Mouse (Mus musculus) hindbrain, embryonic 14.5 days (tissue): ENCODE results near the gene Rab17. TPM values are rescaled to one million over a fixed set of nuclear protein-coding genes. Genes with fewer than 3 reads are reported as not detected.

Source experiments
- ATAC-seq: fragments of 200-750 bp; cut with Nextera tagmentation; 2 replicates; pipeline ENCODE4 v1.8.0; 2017; ENCODE audit warnings: moderate number of reproducible peaks, mild to moderate bottlenecking, moderate TSS enrichment, moderate library complexity; ENCODE audit not compliant: low FRiP score
- DNase-seq: peaks from one replicate; pipeline ENCODE4 v3.0.0-alpha.2; 2015; ENCODE audit warnings: low spot score
- H3K27ac ChIP-seq: fragments of 300-500 bp; sonication (generic); 2 replicates; pipeline ENCODE4 v1.5.1; 2014; ENCODE audit warnings: mild to moderate bottlenecking, moderate library complexity
- H3K27me3 ChIP-seq: fragments of 300-500 bp; sonication (generic); 2 replicates; pipeline ENCODE4 v1.6.1; 2014; ENCODE audit warnings: mild to moderate bottlenecking, low read length, mixed read lengths; ENCODE audit not compliant: control insufficient read depth, insufficient read depth
- H3K36me3 ChIP-seq: fragments of 300-500 bp; sonication (generic); replicated peaks from 2 replicates; pipeline ENCODE4 v1.6.1; 2014; ENCODE audit not compliant: control insufficient read depth, insufficient read depth
- H3K4me1 ChIP-seq: fragments of 300-500 bp; sonication (generic); replicated peaks from 2 replicates; pipeline ENCODE4 v1.6.1; 2014; ENCODE audit warnings: antibody characterized with exemption, low read length, mixed read lengths; ENCODE audit not compliant: control insufficient read depth, insufficient read depth
- H3K4me2 ChIP-seq: fragments of 300-500 bp; sonication (generic); replicated peaks from 2 replicates; pipeline ENCODE4 v1.6.1; 2014; ENCODE audit warnings: mild to moderate bottlenecking, moderate library complexity
- H3K4me3 ChIP-seq: fragments of 300-500 bp; sonication (generic); replicated peaks from 2 replicates; pipeline ENCODE4 v1.5.1; 2014; ENCODE audit warnings: mild to moderate bottlenecking, low read length
- H3K9ac ChIP-seq: fragments of 300-500 bp; sonication (generic); 2 replicates; pipeline ENCODE4 v1.6.1; 2014
- H3K9me3 ChIP-seq: fragments of 300-500 bp; sonication (generic); 2 replicates; pipeline ENCODE4 v1.6.1; 2016; ENCODE audit warnings: low read length; ENCODE audit not compliant: control insufficient read depth
- WGBS: fragments of 180-500 bp; shearing (Covaris S2); extraction: QIAGEN DNeasy Blood & Tissue Kit; methylation state at CpG from one replicate; pipeline ENCODE4 v1.1.7; 2014; 5-methylcytosine and 5-hydroxymethylcytosine counted together
- polyA plus RNA-seq: library from polyadenylated mRNA; unstranded; fragments of >200 nt; fragmentation: Nextera tagmentation; extraction: Ambion mirVana; gene quantifications from 2 replicates; pipeline ENCODE4 v1.2.1, GENCODE M21; 2014

Rab17 gene
- polyA plus RNA-seq, 1 experiment from 2014 or later: not detected

- Histone ChIP-seq H3K36me3 (no peaks in the 10 kb centered on the region), H3K4me2 (no peak overlapping the region), H3K9ac (no peak overlapping the region; the same call in 1 of the 2 replicates), H3K27me3 (no peaks in the 10 kb centered on the region), H3K9me3 (no peaks in the 10 kb centered on the region), H3K27ac (no peak overlapping the region), H3K4me1 (no peaks in the 10 kb centered on the region), H3K4me3 (no peak overlapping the region)
- WGBS: 38% methylated on average over 7 of the region's 7 CpGs
- ATAC-seq: peak; percentile 65; the same call in 1 of the 2 replicates
- peak; percentile 86 for DNase-seq
Observed at GRCm38 (mm10) chr1:90956245-90957096, 13.0 kb downstream of the Rab17 start.

GRCm38 (mm10) chr1:90953688-90954087 lies 15.8 kb downstream of the Rab17 start:
- Histone ChIP-seq H3K4me3 (no peak overlapping the region), H3K27ac (no peak overlapping the region), H3K4me1 (no peaks in the 10 kb centered on the region), H3K4me2 (no peak overlapping the region), H3K27me3 (no peaks in the 10 kb centered on the region), H3K9ac (no peak overlapping the region), H3K36me3 (no peaks in the 10 kb centered on the region), H3K9me3 (no peaks in the 10 kb centered on the region)
- 74% methylated on average over 11 of the region's 11 CpGs for WGBS
- no peak for ATAC-seq
- DNase-seq: no peak

GRCm38 (mm10) chr1:90952808-90953207 lies 16.7 kb downstream of the Rab17 start, which contains the start of gene Prlh:
Gene Prlh, plus strand, starts transcription at chr1:90953108.
- no peaks in the 10 kb centered on the region for H3K36me3 ChIP-seq
- no peak within 1 kb of the TSS for H3K4me2 ChIP-seq
- no peaks in the 10 kb centered on the region for H3K9me3 ChIP-seq
- H3K27ac ChIP-seq: no peak within 1 kb of the TSS
- no peak within 1 kb of the TSS for H3K4me3 ChIP-seq
- DNase-seq (no peak), ATAC-seq (no peak)
- H3K9ac ChIP-seq: no peak within 1 kb of the TSS
- H3K4me1 ChIP-seq: no peaks in the 10 kb centered on the region
- H3K27me3 ChIP-seq: no peaks in the 10 kb centered on the region
- 76% methylated on average over 8 of the region's 8 CpGs for WGBS

- H3K9ac ChIP-seq: no peak overlapping the region
- H3K27ac ChIP-seq: no peak overlapping the region
- no peak for DNase-seq
- no peak overlapping the region for H3K4me2 ChIP-seq
- H3K36me3 ChIP-seq: no peaks in the 10 kb centered on the region
- no peak for ATAC-seq
- no peak overlapping the region for H3K4me3 ChIP-seq
- H3K4me1 ChIP-seq: no peaks in the 10 kb centered on the region
- 86% methylated on average over 7 of the region's 7 CpGs for WGBS
- no peaks in the 10 kb centered on the region for H3K9me3 ChIP-seq
- H3K27me3 ChIP-seq: no peaks in the 10 kb centered on the region
Observed at GRCm38 (mm10) chr1:90951670-90952069, 17.8 kb downstream of the Rab17 start.

- no peak overlapping the region for H3K4me3 ChIP-seq
- ATAC-seq (no peak), DNase-seq (no peak)
- H3K27me3 ChIP-seq: no peaks in the 10 kb centered on the region
- H3K9ac ChIP-seq: no peak overlapping the region
- no peak overlapping the region for H3K4me2 ChIP-seq
- WGBS: 74% methylated on average over 9 of the region's 9 CpGs
- no peak overlapping the region for H3K27ac ChIP-seq
- H3K36me3 ChIP-seq: no peaks in the 10 kb centered on the region
- H3K4me1 ChIP-seq: no peaks in the 10 kb centered on the region
- no peaks in the 10 kb centered on the region for H3K9me3 ChIP-seq
Observed at GRCm38 (mm10) chr1:90949309-90949708, 20.2 kb downstream of the Rab17 start.

- ATAC-seq: no peak
- Histone ChIP-seq H3K9me3 (no peaks in the 10 kb centered on the region), H3K27me3 (no peaks in the 10 kb centered on the region), H3K4me3 (no peak overlapping the region), H3K4me2 (no peak overlapping the region), H3K4me1 (no peaks in the 10 kb centered on the region), H3K9ac (no peak overlapping the region), H3K27ac (no peak overlapping the region), H3K36me3 (no peaks in the 10 kb centered on the region)
- 71% methylated on average over 2 of the region's 2 CpGs for WGBS
- DNase-seq: no peak
Observed at GRCm38 (mm10) chr1:90947252-90947651, 22.2 kb downstream of the Rab17 start.

GRCm38 (mm10) chr1:90945171-90945570 lies 24.3 kb downstream of the Rab17 start:
- Histone ChIP-seq H3K36me3 (no peaks in the 10 kb centered on the region), H3K9ac (no peak overlapping the region), H3K9me3 (no peaks in the 10 kb centered on the region), H3K4me1 (no peaks in the 10 kb centered on the region), H3K27ac (no peak overlapping the region), H3K27me3 (no peaks in the 10 kb centered on the region), H3K4me3 (no peak overlapping the region), H3K4me2 (no peak overlapping the region)
- no peak for DNase-seq
- WGBS: 53% methylated on average over 10 of the region's 10 CpGs
- no peak for ATAC-seq

- DNase-seq (no peak), ATAC-seq (no peak)
- Histone ChIP-seq H3K27ac (no peak overlapping the region), H3K36me3 (no peaks in the 10 kb centered on the region), H3K4me2 (no peak overlapping the region), H3K9ac (no peak overlapping the region), H3K4me1 (no peaks in the 10 kb centered on the region), H3K9me3 (no peaks in the 10 kb centered on the region), H3K4me3 (no peak overlapping the region), H3K27me3 (no peaks in the 10 kb centered on the region)
- WGBS: 85% methylated on average over 4 of the region's 4 CpGs
Observed at GRCm38 (mm10) chr1:90939980-90940379, 29.5 kb downstream of the Rab17 start.

- no peak overlapping the region for H3K4me2 ChIP-seq
- no peak overlapping the region for H3K27ac ChIP-seq
- no peak overlapping the region for H3K9ac ChIP-seq
- H3K4me3 ChIP-seq: no peak overlapping the region
- H3K4me1 ChIP-seq: no peaks in the 10 kb centered on the region
- no peak for DNase-seq
- no peaks in the 10 kb centered on the region for H3K27me3 ChIP-seq
- no peaks in the 10 kb centered on the region for H3K36me3 ChIP-seq
- 70% methylated on average over 9 of the region's 9 CpGs for WGBS
- H3K9me3 ChIP-seq: no peaks in the 10 kb centered on the region
- no peak for ATAC-seq
Observed at GRCm38 (mm10) chr1:90936990-90937389, 32.5 kb downstream of the Rab17 start.
